Mouse (Mus musculus): ENCODE results near the gene Tmem158. TPM values are rescaled to one million over a fixed set of nuclear protein-coding genes. Genes with fewer than 3 reads are reported as not detected.

Tmem158 gene
- total and polyA plus RNA-seq, 2 experiments from 2014 or later = 51.6 to 153 TPM

GRCm38 (mm10) chr9:123240271-123240670 lies 20.3 kb downstream of the Tmem158 start:
- Histone ChIP-seq H3K36me3 (ENCODE audit: insufficient read depth, low read length) (no peaks in the 10 kb centered on the region), H3K4me3 (ENCODE audit: low read length) (no peak overlapping the region), H3K27me3 (ENCODE audit: insufficient read depth, low read length) (no peaks in the 10 kb centered on the region), H3K9me3 (ENCODE audit: low read length) (no peaks in the 10 kb centered on the region), H3K4me1 (ENCODE audit: insufficient read depth, low read length) (0 out of 2 replicates have a peak, but pooled peaks cover 4% of the 10 kb centered on the region), H3K9ac (replicated peaks; ENCODE audit: low read length) (no peak overlapping the region), H3K27ac (no peak overlapping the region), H3K4me2 (ENCODE audit: low read depth, low read length) (no peak overlapping the region)
- no peak for DNase-seq (ENCODE audit: low spot score)
- no peak for TF ChIP-seq CTCF (IDR thresholded peaks at IDR 0.05; ENCODE audit: low read depth)
- ATAC-seq = no peak
- WGBS = 96% methylated on average over 5 of the region's 5 CpGs

- DNase-seq (ENCODE audit: low spot score) = no peak
- Histone ChIP-seq H3K9me3 (ENCODE audit: low read length) (no peaks in the 10 kb centered on the region), H3K4me2 (ENCODE audit: low read depth, low read length) (no peak overlapping the region), H3K27ac (no peak overlapping the region), H3K4me3 (ENCODE audit: low read length) (no peak overlapping the region), H3K4me1 (ENCODE audit: insufficient read depth, low read length) (0 out of 2 replicates have a peak, but pooled peaks cover 4% of the 10 kb centered on the region), H3K36me3 (ENCODE audit: insufficient read depth, low read length) (no peaks in the 10 kb centered on the region), H3K9ac (replicated peaks; ENCODE audit: low read length) (no peak overlapping the region), H3K27me3 (ENCODE audit: insufficient read depth, low read length) (no peaks in the 10 kb centered on the region)
- no peak for ATAC-seq
- no peak for TF ChIP-seq CTCF (IDR thresholded peaks at IDR 0.05; ENCODE audit: low read depth)
- WGBS = 80% methylated on average over 2 of the region's 2 CpGs
Observed at GRCm38 (mm10) chr9:123239651-123240050, 20.9 kb downstream of the Tmem158 start.

GRCm38 (mm10) chr9:123238256-123239045 lies 22.1 kb downstream of the Tmem158 start:
- Histone ChIP-seq H3K27ac (0 out of 2 replicates have a peak overlapping the region, but pooled peaks have one; percentile 33), H3K36me3 (ENCODE audit: insufficient read depth, low read length) (no peaks in the 10 kb centered on the region), H3K4me3 (ENCODE audit: low read length) (no peak overlapping the region), H3K9me3 (ENCODE audit: low read length) (no peaks in the 10 kb centered on the region), H3K4me2 (ENCODE audit: low read depth, low read length) (no peak overlapping the region), H3K27me3 (ENCODE audit: insufficient read depth, low read length) (no peaks in the 10 kb centered on the region), H3K4me1 (ENCODE audit: insufficient read depth, low read length) (0 out of 2 replicates have a peak, but pooled peaks cover 4% of the 10 kb centered on the region), H3K9ac (replicated peaks; ENCODE audit: low read length) (no peak overlapping the region)
- TF ChIP-seq CTCF (IDR thresholded peaks at IDR 0.05; ENCODE audit: low read depth) = no peak
- DNase-seq (ENCODE audit: low spot score) = peak; percentile 18
- 27% methylated on average over 4 of the region's 4 CpGs for WGBS
- no peak for ATAC-seq

GRCm38 (mm10) chr9:123237739-123238138 lies 22.8 kb downstream of the Tmem158 start:
- H3K9ac ChIP-seq (replicated peaks; ENCODE audit: low read length) = no peak overlapping the region
- TF ChIP-seq CTCF (IDR thresholded peaks at IDR 0.05; ENCODE audit: low read depth) = no peak
- 38% methylated on average over 2 of the region's 2 CpGs for WGBS

GRCm38 (mm10) chr9:123235621-123236020 lies 24.9 kb downstream of the Tmem158 start:
- 56% methylated on average over 3 of the region's 3 CpGs for WGBS
- Histone ChIP-seq H3K4me3 (ENCODE audit: low read length) (no peak overlapping the region), H3K27ac (no peak overlapping the region), H3K9ac (replicated peaks; ENCODE audit: low read length) (no peak overlapping the region), H3K36me3 (ENCODE audit: insufficient read depth, low read length) (no peaks in the 10 kb centered on the region), H3K27me3 (ENCODE audit: insufficient read depth, low read length) (no peaks in the 10 kb centered on the region), H3K9me3 (ENCODE audit: low read length) (no peaks in the 10 kb centered on the region), H3K4me1 (ENCODE audit: insufficient read depth, low read length) (0 out of 2 replicates have a peak, but pooled peaks cover 4% of the 10 kb centered on the region), H3K4me2 (ENCODE audit: low read depth, low read length) (no peak overlapping the region)
- no peak for TF ChIP-seq CTCF (IDR thresholded peaks at IDR 0.05; ENCODE audit: low read depth)
- DNase-seq (ENCODE audit: low spot score) (no peak), ATAC-seq (no peak)

More at GRCm38 (mm10) chr9:123237739-123238138, 22.8 kb downstream of the Tmem158 start:
- Histone ChIP-seq H3K9me3 (ENCODE audit: low read length) (no peaks in the 10 kb centered on the region), H3K4me3 (ENCODE audit: low read length) (no peak overlapping the region), H3K4me2 (ENCODE audit: low read depth, low read length) (no peak overlapping the region), H3K27ac (peak overlapping the region; percentile 32; the same call in 1 of the 2 replicates), H3K27me3 (ENCODE audit: insufficient read depth, low read length) (no peaks in the 10 kb centered on the region), H3K36me3 (ENCODE audit: insufficient read depth, low read length) (no peaks in the 10 kb centered on the region), H3K4me1 (ENCODE audit: insufficient read depth, low read length) (0 out of 2 replicates have a peak, but pooled peaks cover 4% of the 10 kb centered on the region)
- ATAC-seq (no peak), DNase-seq (ENCODE audit: low spot score) (peak; percentile 27)

- ATAC-seq = no peak
- no peak overlapping the region for H3K4me3 ChIP-seq (ENCODE audit: low read length)
- H3K4me1 ChIP-seq (ENCODE audit: insufficient read depth, low read length) = no peaks in the 10 kb centered on the region
- no peaks in the 10 kb centered on the region for H3K27me3 ChIP-seq (ENCODE audit: insufficient read depth, low read length)
- no peak overlapping the region for H3K27ac ChIP-seq
- H3K36me3 ChIP-seq (ENCODE audit: insufficient read depth, low read length) = no peaks in the 10 kb centered on the region
- no peak overlapping the region for H3K9ac ChIP-seq (replicated peaks; ENCODE audit: low read length)
- no peak for TF ChIP-seq CTCF (IDR thresholded peaks at IDR 0.05; ENCODE audit: low read depth)
- no peaks in the 10 kb centered on the region for H3K9me3 ChIP-seq (ENCODE audit: low read length)
- 70% methylated on average over 4 of the region's 4 CpGs for WGBS
- no peak for DNase-seq (ENCODE audit: low spot score)
- no peak overlapping the region for H3K4me2 ChIP-seq (ENCODE audit: low read depth, low read length)
Observed at GRCm38 (mm10) chr9:123229826-123230225, 30.7 kb downstream of the Tmem158 start.

GRCm38 (mm10) chr9:123228671-123229070 lies 31.9 kb downstream of the Tmem158 start:
- Histone ChIP-seq H3K9me3 (ENCODE audit: low read length) (no peaks in the 10 kb centered on the region), H3K27me3 (ENCODE audit: insufficient read depth, low read length) (no peaks in the 10 kb centered on the region), H3K9ac (replicated peaks; ENCODE audit: low read length) (no peak overlapping the region), H3K27ac (no peak overlapping the region), H3K4me2 (ENCODE audit: low read depth, low read length) (no peak overlapping the region), H3K36me3 (ENCODE audit: insufficient read depth, low read length) (no peaks in the 10 kb centered on the region), H3K4me1 (ENCODE audit: insufficient read depth, low read length) (no peaks in the 10 kb centered on the region), H3K4me3 (ENCODE audit: low read length) (no peak overlapping the region)
- no peak for DNase-seq (ENCODE audit: low spot score)
- no peak for TF ChIP-seq CTCF (IDR thresholded peaks at IDR 0.05; ENCODE audit: low read depth)
- no peak for ATAC-seq

All from hindbrain, postnatal 0 days (tissue).